Mouse (Mus musculus): Measurements from ENCODE around the gene Fam173b. TPM values are rescaled to one million over a fixed set of nuclear protein-coding genes. Genes with fewer than 3 reads are reported as not detected.

Fam173b gene
- 14.2 and 15.0 TPM in 2 replicates for polyA plus RNA-seq (2014; fragmentation: Nextera tagmentation; extraction: Ambion mirVana)

- Histone ChIP-seq H3K4me2 (ENCODE audit: low read depth, low read length, severe bottlenecking) (peak within 1 kb of the TSS; percentile 89), H3K4me1 (replicated peaks; ENCODE audit: control insufficient read depth, insufficient read depth, low read length) (peaks cover 8% of the 10 kb centered on the region; the same call in 1 of the 2 replicates), H3K4me3 (ENCODE audit: low read depth, low read length) (peak within 1 kb of the TSS; percentile 96), H3K27me3 (ENCODE audit: control insufficient read depth, insufficient read depth, low read length) (no peaks in the 10 kb centered on the region), H3K27ac (ENCODE audit: low read depth, low read length) (peak within 1 kb of the TSS; percentile 74; the same call in 1 of the 2 replicates), H3K9me3 (ENCODE audit: control insufficient read depth, low read length) (no peaks in the 10 kb centered on the region), H3K36me3 (ENCODE audit: control insufficient read depth, insufficient read depth, low read length) (peaks cover 3% of the 10 kb centered on the region; the same call in 1 of the 2 replicates), H3K9ac (ENCODE audit: low read length) (peak within 1 kb of the TSS; percentile 94)
- WGBS = under 1% methylated on average over 63 of the region's 63 CpGs
- DNase-seq (ENCODE audit: low spot score) (peak; percentile 100), ATAC-seq (replicated peaks; ENCODE audit: low FRiP score) (peak; percentile 93)
Observed at GRCm38 (mm10) chr15:31601646-31602374, at the start of gene Fam173b, which contains the start of gene Cct5. Gene Fam173b, plus strand, starts transcription at chr15:31601852. Gene Cct5, minus strand, starts transcription at chr15:31601804.

- no peak overlapping the region for H3K4me2 ChIP-seq (ENCODE audit: low read depth, low read length, severe bottlenecking)
- H3K4me1 ChIP-seq (replicated peaks; ENCODE audit: control insufficient read depth, insufficient read depth, low read length) = no peaks in the 10 kb centered on the region
- no peak overlapping the region for H3K27ac ChIP-seq (ENCODE audit: low read depth, low read length)
- H3K36me3 ChIP-seq (ENCODE audit: control insufficient read depth, insufficient read depth, low read length) = no peaks in the 10 kb centered on the region
- DNase-seq (ENCODE audit: low spot score) (no peak), ATAC-seq (replicated peaks; ENCODE audit: low FRiP score) (no peak)
- no peaks in the 10 kb centered on the region for H3K27me3 ChIP-seq (ENCODE audit: control insufficient read depth, insufficient read depth, low read length)
- H3K9ac ChIP-seq (ENCODE audit: low read length) = no peak overlapping the region
- 87% methylated on average over 2 of the region's 2 CpGs for whole genome bisulfite sequencing
- no peak overlapping the region for H3K4me3 ChIP-seq (ENCODE audit: low read depth, low read length)
- H3K9me3 ChIP-seq (ENCODE audit: control insufficient read depth, low read length) = no peaks in the 10 kb centered on the region
Observed at GRCm38 (mm10) chr15:31554855-31555254, 46.8 kb upstream of the Fam173b start.

- Histone ChIP-seq H3K27ac (ENCODE audit: low read depth, low read length) (no peak overlapping the region), H3K27me3 (ENCODE audit: control insufficient read depth, insufficient read depth, low read length) (no peaks in the 10 kb centered on the region), H3K4me3 (ENCODE audit: low read depth, low read length) (no peak overlapping the region), H3K9me3 (ENCODE audit: control insufficient read depth, low read length) (no peaks in the 10 kb centered on the region), H3K9ac (ENCODE audit: low read length) (no peak overlapping the region), H3K4me1 (replicated peaks; ENCODE audit: control insufficient read depth, insufficient read depth, low read length) (no peaks in the 10 kb centered on the region), H3K4me2 (ENCODE audit: low read depth, low read length, severe bottlenecking) (no peak overlapping the region), H3K36me3 (ENCODE audit: control insufficient read depth, insufficient read depth, low read length) (no peaks in the 10 kb centered on the region)
- ATAC-seq (replicated peaks; ENCODE audit: low FRiP score) (no peak), DNase-seq (ENCODE audit: low spot score) (no peak)
- 80% methylated on average over 6 of the region's 6 CpGs for WGBS
Observed at GRCm38 (mm10) chr15:31561390-31561789, 40.3 kb upstream of the Fam173b start.

- no peak overlapping the region for H3K9ac ChIP-seq (ENCODE audit: low read length)
Observed at GRCm38 (mm10) chr15:31561976-31562375, 39.7 kb upstream of the Fam173b start.

GRCm38 (mm10) chr15:31562847-31563246 is 38.8 kb upstream of the Fam173b start:
- no peaks in the 10 kb centered on the region for H3K9me3 ChIP-seq (ENCODE audit: control insufficient read depth, low read length)
- ATAC-seq (replicated peaks; ENCODE audit: low FRiP score) = no peak
- H3K36me3 ChIP-seq (ENCODE audit: control insufficient read depth, insufficient read depth, low read length) = no peaks in the 10 kb centered on the region
- WGBS = 92% methylated on average over 8 of the region's 8 CpGs
- no peaks in the 10 kb centered on the region for H3K27me3 ChIP-seq (ENCODE audit: control insufficient read depth, insufficient read depth, low read length)
- no peak for DNase-seq (ENCODE audit: low spot score)
- H3K9ac ChIP-seq (ENCODE audit: low read length) = no peak overlapping the region
- H3K4me2 ChIP-seq (ENCODE audit: low read depth, low read length, severe bottlenecking) = no peak overlapping the region
- no peaks in the 10 kb centered on the region for H3K4me1 ChIP-seq (replicated peaks; ENCODE audit: control insufficient read depth, insufficient read depth, low read length)
- no peak overlapping the region for H3K27ac ChIP-seq (ENCODE audit: low read depth, low read length)
- H3K4me3 ChIP-seq (ENCODE audit: low read depth, low read length) = no peak overlapping the region

More at GRCm38 (mm10) chr15:31561976-31562375, 39.7 kb upstream of the Fam173b start:
- H3K4me3 ChIP-seq (ENCODE audit: low read depth, low read length) = no peak overlapping the region
- ATAC-seq (replicated peaks; ENCODE audit: low FRiP score) (no peak), DNase-seq (ENCODE audit: low spot score) (no peak)
- no peaks in the 10 kb centered on the region for H3K4me1 ChIP-seq (replicated peaks; ENCODE audit: control insufficient read depth, insufficient read depth, low read length)
- no peaks in the 10 kb centered on the region for H3K9me3 ChIP-seq (ENCODE audit: control insufficient read depth, low read length)
- H3K27me3 ChIP-seq (ENCODE audit: control insufficient read depth, insufficient read depth, low read length) = no peaks in the 10 kb centered on the region
- H3K27ac ChIP-seq (ENCODE audit: low read depth, low read length) = no peak overlapping the region
- 92% methylated on average over 4 of the region's 4 CpGs for WGBS
- no peak overlapping the region for H3K4me2 ChIP-seq (ENCODE audit: low read depth, low read length, severe bottlenecking)
- no peaks in the 10 kb centered on the region for H3K36me3 ChIP-seq (ENCODE audit: control insufficient read depth, insufficient read depth, low read length)

- ATAC-seq (replicated peaks; ENCODE audit: low FRiP score) = no peak
- no peak overlapping the region for H3K9ac ChIP-seq (ENCODE audit: low read length)
- WGBS = 78% methylated on average over 19 of the region's 19 CpGs
- H3K9me3 ChIP-seq (ENCODE audit: control insufficient read depth, low read length) = no peaks in the 10 kb centered on the region
- H3K36me3 ChIP-seq (ENCODE audit: control insufficient read depth, insufficient read depth, low read length) = no peaks in the 10 kb centered on the region
- no peak overlapping the region for H3K4me3 ChIP-seq (ENCODE audit: low read depth, low read length)
- H3K27ac ChIP-seq (ENCODE audit: low read depth, low read length) = no peak overlapping the region
- no peaks in the 10 kb centered on the region for H3K4me1 ChIP-seq (replicated peaks; ENCODE audit: control insufficient read depth, insufficient read depth, low read length)
- no peaks in the 10 kb centered on the region for H3K27me3 ChIP-seq (ENCODE audit: control insufficient read depth, insufficient read depth, low read length)
- H3K4me2 ChIP-seq (ENCODE audit: low read depth, low read length, severe bottlenecking) = no peak overlapping the region
- no peak for DNase-seq (ENCODE audit: low spot score)
Observed at GRCm38 (mm10) chr15:31563577-31564546, 37.8 kb upstream of the Fam173b start.

- H3K27ac ChIP-seq (ENCODE audit: low read depth, low read length) = no peak within 1 kb of the TSS
- H3K9ac ChIP-seq (ENCODE audit: low read length) = no peak within 1 kb of the TSS
- no peaks in the 10 kb centered on the region for H3K4me1 ChIP-seq (replicated peaks; ENCODE audit: control insufficient read depth, insufficient read depth, low read length)
- no peaks in the 10 kb centered on the region for H3K9me3 ChIP-seq (ENCODE audit: control insufficient read depth, low read length)
- H3K27me3 ChIP-seq (ENCODE audit: control insufficient read depth, insufficient read depth, low read length) = no peaks in the 10 kb centered on the region
- H3K36me3 ChIP-seq (ENCODE audit: control insufficient read depth, insufficient read depth, low read length) = no peaks in the 10 kb centered on the region
- H3K4me3 ChIP-seq (ENCODE audit: low read depth, low read length) = no peak within 1 kb of the TSS
- 81% methylated on average over 5 of the region's 5 CpGs for WGBS
- ATAC-seq (replicated peaks; ENCODE audit: low FRiP score) = no peak
- no peak within 1 kb of the TSS for H3K4me2 ChIP-seq (ENCODE audit: low read depth, low read length, severe bottlenecking)
- no peak for DNase-seq (ENCODE audit: low spot score)
Observed at GRCm38 (mm10) chr15:31565184-31565583, 36.5 kb upstream of the Fam173b start, which contains the start of gene Cmbl. Gene Cmbl, plus strand, starts transcription at chr15:31565389.

GRCm38 (mm10) chr15:31565786-31566185 is 35.9 kb upstream of the Fam173b start:
- H3K4me2 ChIP-seq (ENCODE audit: low read depth, low read length, severe bottlenecking) = no peak overlapping the region
- DNase-seq (ENCODE audit: low spot score) (no peak), ATAC-seq (replicated peaks; ENCODE audit: low FRiP score) (no peak)
- 83% methylated on average over 1 of the region's 1 CpGs for WGBS
- no peaks in the 10 kb centered on the region for H3K4me1 ChIP-seq (replicated peaks; ENCODE audit: control insufficient read depth, insufficient read depth, low read length)
- no peaks in the 10 kb centered on the region for H3K9me3 ChIP-seq (ENCODE audit: control insufficient read depth, low read length)
- H3K36me3 ChIP-seq (ENCODE audit: control insufficient read depth, insufficient read depth, low read length) = no peaks in the 10 kb centered on the region
- no peaks in the 10 kb centered on the region for H3K27me3 ChIP-seq (ENCODE audit: control insufficient read depth, insufficient read depth, low read length)
- H3K4me3 ChIP-seq (ENCODE audit: low read depth, low read length) = no peak overlapping the region
- no peak overlapping the region for H3K9ac ChIP-seq (ENCODE audit: low read length)
- no peak overlapping the region for H3K27ac ChIP-seq (ENCODE audit: low read depth, low read length)

All from forebrain, embryonic 11.5 days (tissue).